7 mouse cellular contexts compared by ENCODE assay signal in genomic region chr14:55885114-55885790, GRCm38 (mm10). TPM values are rescaled to one million over a fixed set of nuclear protein-coding genes. Genes with fewer than 3 reads are reported as not detected.
DNase-seq lines count a peak whose midpoint lies in the region; ATAC-seq and TF ChIP-seq lines count a peak whose summit lies in the region.

No protein-coding gene starts in this region.

- H3K9ac ChIP-seq in heart, embryonic 11.5 days (ENCODE audit: low read depth, low read length): peak overlapping the region; percentile 89
- H3K9ac ChIP-seq in limb, embryonic 15.5 days: peak overlapping the region; percentile 83

- H3K4me1 ChIP-seq in heart, embryonic 11.5 days (ENCODE audit: control insufficient read depth, insufficient read depth, low read length): peaks cover 19% of the 10 kb centered on the region
- H3K4me1 ChIP-seq in limb, embryonic 15.5 days: peaks cover 32% of the 10 kb centered on the region
- H3K4me1 ChIP-seq in olfactory bulb, adult 2 months (ENCODE audit: control insufficient read depth, insufficient read depth, low read length): peaks cover 24% of the 10 kb centered on the region

- peak; percentile 6; the same call in 1 of the 2 replicates for ATAC-seq in heart, embryonic 11.5 days (replicated peaks; ENCODE audit: insufficient number of reproducible peaks, low FRiP score, low TSS enrichment)
- peak; percentile 68 for ATAC-seq in limb, embryonic 15.5 days (ENCODE audit: insufficient number of reproducible peaks, low FRiP score, low TSS enrichment, low read depth)

- H3K4me2 ChIP-seq in heart, embryonic 11.5 days: peak overlapping the region; percentile 75
- peak overlapping the region; percentile 76 for H3K4me2 ChIP-seq in limb, embryonic 15.5 days

- peak overlapping the region; percentile 60 for H3K4me3 ChIP-seq in heart, embryonic 11.5 days (ENCODE audit: low read depth, low read length)
- peak overlapping the region; percentile 83 for H3K4me3 ChIP-seq in limb, embryonic 15.5 days
- H3K4me3 ChIP-seq in olfactory bulb, adult 2 months (ENCODE audit: insufficient read depth, low read depth, low read length): peak overlapping the region; percentile 62

- peak overlapping the region; percentile 94 for H3K27ac ChIP-seq in heart, embryonic 11.5 days (ENCODE audit: low read depth, low read length)
- H3K27ac ChIP-seq in limb, embryonic 15.5 days: peak overlapping the region; percentile 94
- H3K27ac ChIP-seq in olfactory bulb, adult 2 months (ENCODE audit: insufficient read depth, low read depth, low read length): no peak overlapping the region

- TF ChIP-seq CTCF in olfactory bulb, adult 2 months (IDR thresholded peaks at IDR 0.05; ENCODE audit: insufficient read depth, low read depth, low read length): no peak

- TF ChIP-seq POLR2A in olfactory bulb, adult 2 months (IDR thresholded peaks at IDR 0.05; ENCODE audit: insufficient read depth, low read depth, low read length): no peak

- no peaks in the 10 kb centered on the region for H3K27me3 ChIP-seq in heart, embryonic 11.5 days (ENCODE audit: control insufficient read depth, insufficient read depth, low read length)
- H3K27me3 ChIP-seq in limb, embryonic 15.5 days: no peaks in the 10 kb centered on the region

- H3K9me3 ChIP-seq in heart, embryonic 11.5 days (replicated peaks; ENCODE audit: control insufficient read depth, low read length): no peaks in the 10 kb centered on the region
- no peaks in the 10 kb centered on the region for H3K9me3 ChIP-seq in limb, embryonic 15.5 days

- H3K36me3 ChIP-seq in heart, embryonic 11.5 days (ENCODE audit: control insufficient read depth, insufficient read depth, low read length): peaks cover 23% of the 10 kb centered on the region
- H3K36me3 ChIP-seq in limb, embryonic 15.5 days: peaks cover 39% of the 10 kb centered on the region

- peak; percentile 24 for DNase-seq in spleen, adult 12 weeks (ENCODE audit: low spot score)
- no peak for DNase-seq in spleen, postnatal 14 days (ENCODE audit: low spot score in 2 of 2)
- DNase-seq in cerebellum, adult 8-10 months: peak; percentile 77
- DNase-seq in adrenal gland, adult 8-10 months: no peak

- under 1% methylated on average over 19 of the region's 30 CpGs for WGBS in heart, embryonic 11.5 days (ENCODE audit: insufficient replicate concordance)
- 1% methylated on average over 11 of the region's 30 CpGs for WGBS in limb, embryonic 15.5 days
- 0% methylated on average over 27 of the region's 30 CpGs for WGBS in olfactory bulb, adult 2 months

RNA-seq across cellular contexts. Expression of gene Khnyn, which starts 0.5 kb away (rescaled TPM):
- 6.0 and 8.9 TPM in 2 replicates for polyA plus RNA-seq in heart, embryonic 11.5 days (2014; fragmentation: Nextera tagmentation; extraction: Ambion mirVana)
- 18.6 and 20.5 TPM in 2 replicates for polyA plus RNA-seq in limb, embryonic 15.5 days (2015; fragmentation: Nextera tagmentation; extraction: Ambion mirVana)
- polyA plus RNA-seq in olfactory bulb, adult 2 months (2012; ENCODE audit: insufficient read depth, insufficient read length, low replicate concordance, missing spikeins): not detected in 2 replicates
- total RNA-seq in adrenal gland, adult 8-10 months (2022): 10 to 100 TPM; 19.1 to 27.2 (median 25.1) TPM

RNA-seq across cellular contexts. Expression of gene Cbln3, which starts 1.1 kb away (rescaled TPM):
- polyA plus RNA-seq in heart, embryonic 11.5 days (2014; fragmentation: Nextera tagmentation; extraction: Ambion mirVana): 0.30 and 0.42 TPM in 2 replicates
- 0.24 and 0.46 TPM in 2 replicates for polyA plus RNA-seq in limb, embryonic 15.5 days (2015; fragmentation: Nextera tagmentation; extraction: Ambion mirVana)
- polyA plus RNA-seq in olfactory bulb, adult 2 months (2012; ENCODE audit: insufficient read depth, insufficient read length, low replicate concordance, missing spikeins): not detected in 2 replicates
- under 1 TPM in 3 of 4 experiments, not detected in 1; 0.05 to 0.22 (median 0.06) TPM for total RNA-seq in adrenal gland, adult 8-10 months (2022)

RNA-seq across cellular contexts. Expression of gene Sdr39u1, which starts 14.8 kb away (rescaled TPM):
- polyA plus RNA-seq in heart, embryonic 11.5 days (2014; fragmentation: Nextera tagmentation; extraction: Ambion mirVana): 36.9 and 42.2 TPM in 2 replicates
- polyA plus RNA-seq in limb, embryonic 15.5 days (2015; fragmentation: Nextera tagmentation; extraction: Ambion mirVana): 87.1 and 91.0 TPM in 2 replicates
- polyA plus RNA-seq in olfactory bulb, adult 2 months (2012; ENCODE audit: insufficient read depth, insufficient read length, low replicate concordance, missing spikeins): not detected in 2 replicates
- 10 to 100 TPM; 65.6 to 78.4 (median 73.2) TPM for total RNA-seq in adrenal gland, adult 8-10 months (2022)

RNA-seq across cellular contexts. Expression of gene Nynrin, which starts 31.4 kb away (rescaled TPM):
- 12.5 and 20.3 TPM in 2 replicates for polyA plus RNA-seq in heart, embryonic 11.5 days (2014; fragmentation: Nextera tagmentation; extraction: Ambion mirVana)
- polyA plus RNA-seq in limb, embryonic 15.5 days (2015; fragmentation: Nextera tagmentation; extraction: Ambion mirVana): 21.6 and 25.5 TPM in 2 replicates
- not detected in 2 replicates for polyA plus RNA-seq in olfactory bulb, adult 2 months (2012; ENCODE audit: insufficient read depth, insufficient read length, low replicate concordance, missing spikeins)
- 10 to 100 TPM; 14.3 to 23.2 (median 17.2) TPM for total RNA-seq in adrenal gland, adult 8-10 months (2022)

RNA-seq across cellular contexts. Expression of gene Cma1, which starts 59.2 kb away (rescaled TPM):
- not detected in 2 replicates for polyA plus RNA-seq in heart, embryonic 11.5 days (2014; fragmentation: Nextera tagmentation; extraction: Ambion mirVana)
- polyA plus RNA-seq in limb, embryonic 15.5 days (2015; fragmentation: Nextera tagmentation; extraction: Ambion mirVana): 401 and 411 TPM in 2 replicates
- polyA plus RNA-seq in olfactory bulb, adult 2 months (2012; ENCODE audit: insufficient read depth, insufficient read length, low replicate concordance, missing spikeins): not detected in 2 replicates
- total RNA-seq in adrenal gland, adult 8-10 months (2022): 1 to 10 TPM in 3 of 4 experiments, under 1 TPM in 1; 0.99 to 3.0 (median 1.8) TPM

Comparison
In these comparisons a context has a peak if more than half of its experiments do, and no peak if none do; other contexts are left out.
1. DNase-seq: peak in spleen, adult 12 weeks (single experiment) and cerebellum, adult 8-10 months (single experiment); none in spleen, postnatal 14 days (0 of 2) and adrenal gland, adult 8-10 months (single experiment).
2. Peak in every context shown above with its lines, with median percentiles within 50 percentile points of each other: H3K4me3 ChIP-seq.